Mouse (Mus musculus) cerebral cortex, adult 2 months (tissue): ENCODE measurements around the gene Ahrr.

Source experiments
- WGBS: fragments of 180-500 bp; shearing (Covaris S2); methylation state at CpG from one replicate; pipeline ENCODE4 v1.1.7; 2018; 5-methylcytosine and 5-hydroxymethylcytosine counted together

Gene Ahrr

GRCm38 (mm10) chr13:74292167-74292566 lies at the start of gene Ahrr:
Gene Ahrr, minus strand, starts transcription at chr13:74292331.
- 4% methylated on average over 27 of the region's 27 CpGs for WGBS

- WGBS, result 50% methylated on average over 3 of the region's 3 CpGs
These were observed 48.9 kb upstream of the Ahrr start for GRCm38 (mm10) chr13:74341036-74341435.

GRCm38 (mm10) chr13:74317170-74317849 lies 25.2 kb upstream of the Ahrr start, which contains the start of gene Pdcd6:
Gene Pdcd6, minus strand, starts transcription at chr13:74317580.
- WGBS, result under 1% methylated on average over 36 of the region's 36 CpGs

- under 1% methylated on average over 15 of the region's 15 CpGs for WGBS
These were observed 24.6 kb upstream of the Ahrr start for GRCm38 (mm10) chr13:74316789-74317169.

GRCm38 (mm10) chr13:74316386-74316785 lies 24.3 kb upstream of the Ahrr start:
- WGBS, result 20% methylated on average over 4 of the region's 4 CpGs

- 97% methylated on average over 3 of the region's 3 CpGs for WGBS
These were observed 22.5 kb upstream of the Ahrr start for GRCm38 (mm10) chr13:74314616-74315015.

GRCm38 (mm10) chr13:74305780-74306179 lies 13.6 kb upstream of the Ahrr start:
- 98% methylated on average over 1 of the region's 1 CpGs for whole genome bisulfite sequencing

GRCm38 (mm10) chr13:74305380-74305779 lies 13.2 kb upstream of the Ahrr start:
- 85% methylated on average over 6 of the region's 6 CpGs for WGBS

- WGBS, result 79% methylated on average over 10 of the region's 10 CpGs
These were observed 10.2 kb upstream of the Ahrr start for GRCm38 (mm10) chr13:74302050-74303037.

- 74% methylated on average over 6 of the region's 6 CpGs for WGBS
These were observed 9.5 kb upstream of the Ahrr start for GRCm38 (mm10) chr13:74301607-74301984.

GRCm38 (mm10) chr13:74300925-74301606 lies 8.9 kb upstream of the Ahrr start:
- 32% methylated on average over 4 of the region's 4 CpGs for WGBS

- 77% methylated on average over 7 of the region's 7 CpGs for WGBS
These were observed 4.2 kb upstream of the Ahrr start for GRCm38 (mm10) chr13:74296376-74296775.

GRCm38 (mm10) chr13:74289646-74290045 lies 2.5 kb downstream of the Ahrr start:
- 86% methylated on average over 5 of the region's 5 CpGs for WGBS

- 88% methylated on average over 1 of the region's 2 CpGs for WGBS
These were observed 9.8 kb downstream of the Ahrr start for GRCm38 (mm10) chr13:74282299-74282698.

GRCm38 (mm10) chr13:74275726-74276125 lies 16.4 kb downstream of the Ahrr start:
- 67% methylated on average over 4 of the region's 4 CpGs for WGBS

GRCm38 (mm10) chr13:74260231-74260992 lies 31.7 kb downstream of the Ahrr start:
- WGBS, result 13% methylated on average over 10 of the region's 10 CpGs

- 3% methylated on average over 35 of the region's 35 CpGs for WGBS
These were observed 32.5 kb downstream of the Ahrr start for GRCm38 (mm10) chr13:74259460-74260230.

GRCm38 (mm10) chr13:74245899-74246231 lies 46.3 kb downstream of the Ahrr start:
- WGBS, result 42% methylated on average over 4 of the region's 4 CpGs

- 17% methylated on average over 17 of the region's 17 CpGs for WGBS
These were observed 46.8 kb downstream of the Ahrr start for GRCm38 (mm10) chr13:74245214-74245898.

GRCm38 (mm10) chr13:74237574-74237973 lies 54.6 kb downstream of the Ahrr start:
- whole genome bisulfite sequencing, result 90% methylated on average over 7 of the region's 7 CpGs
